Mouse (Mus musculus) heart, adult 2 months (tissue): ENCODE data around the gene Treml1. TPM values are rescaled to one million over a fixed set of nuclear protein-coding genes. Genes with fewer than 3 reads are reported as not detected.
A peak's percentile ranks its signal among the peaks of the same experiment; 100 is the strongest.

Source experiments
- DNase-seq, 2 experiments: peaks; one replicate each; pipeline ENCODE4 v3.0.0; 2021
- H3K27ac ChIP-seq: fragments of 200-600 bp; 2 replicates; pipeline ENCODE4 v1.8.1; 2022
- H3K27me3 ChIP-seq: fragments of 200-500 bp; 2 replicates; pipeline ENCODE4 v1.6.1; 2012; ENCODE audit warnings: mild to moderate bottlenecking, low read length, inconsistent platforms, mixed read lengths; ENCODE audit not compliant: control insufficient read depth, insufficient read depth
- H3K36me3 ChIP-seq: fragments of 200-500 bp; 2 replicates; pipeline ENCODE4 v1.6.1; 2012; ENCODE audit warnings: low read length, inconsistent platforms; ENCODE audit not compliant: control insufficient read depth, insufficient read depth
- H3K4me1 ChIP-seq: fragments of 200-500 bp; 2 replicates; pipeline ENCODE4 v1.6.1; 2011; ENCODE audit warnings: low read length; ENCODE audit not compliant: control insufficient read depth, insufficient read depth
- H3K4me3 ChIP-seq: fragments of 200-600 bp; 2 replicates; pipeline ENCODE4 v1.8.1; 2022
- H3K79me2 ChIP-seq: fragments of 200-500 bp; replicated peaks from 2 replicates; pipeline ENCODE4 v1.6.1; 2012; ENCODE audit warnings: mild to moderate bottlenecking, inconsistent platforms, low read length, moderate library complexity, mixed read lengths; ENCODE audit not compliant: control insufficient read depth, insufficient read depth
- H3K9ac ChIP-seq: fragments of 200-500 bp; 2 replicates; pipeline ENCODE4 v1.6.1; 2012; ENCODE audit warnings: low read depth, mild to moderate bottlenecking, control low read depth, inconsistent platforms, low read length, mixed read lengths
- CTCF ChIP-seq: fragments of 200-600 bp; IDR thresholded peaks from 2 replicates; pipeline ENCODE4 v1.8.1; 2022; ENCODE audit warnings: antibody characterized with exemption, mild to moderate bottlenecking, moderate library complexity
- EP300 ChIP-seq: fragments of 200-500 bp; IDR thresholded peaks from 2 replicates; pipeline ENCODE4 v1.6.1; 2011; ENCODE audit warnings: low read depth, low read length, control low read depth; ENCODE audit not compliant: insufficient read depth
- POLR2A ChIP-seq: fragments of 200-500 bp; IDR thresholded peaks from 2 replicates; pipeline ENCODE4 v1.6.1; 2011; ENCODE audit warnings: mild to moderate bottlenecking, low read depth, low read length, control low read depth; ENCODE audit not compliant: insufficient read depth
- WGBS: fragments of 180-500 bp; shearing (Covaris S2); methylation state at CpG from one replicate; pipeline ENCODE4 v1.1.7; 2018; 5-methylcytosine and 5-hydroxymethylcytosine counted together
- intact Hi-C: fragments of 180-260 bp; cut with DNase I; formaldehyde crosslinking; loops from one replicate; pipeline ENCODE4 v1.15.1; 2025
- polyA plus RNA-seq: library from polyadenylated mRNA; depleted of rRNA; stranded (reverse); fragments of >200 nt; gene quantifications from 2 replicates; pipeline ENCODE4 v1.2.3, GENCODE M21; 2012
- total RNA-seq, 2 experiments: library from RNA; stranded (reverse); gene quantifications; 2 replicates each; pipeline ENCODE4 v1.2.3; 2021

Gene Treml1
- total and polyA plus RNA-seq, 3 experiments, result 2.4 to 3.5 TPM; not detected in 1

DNA sequence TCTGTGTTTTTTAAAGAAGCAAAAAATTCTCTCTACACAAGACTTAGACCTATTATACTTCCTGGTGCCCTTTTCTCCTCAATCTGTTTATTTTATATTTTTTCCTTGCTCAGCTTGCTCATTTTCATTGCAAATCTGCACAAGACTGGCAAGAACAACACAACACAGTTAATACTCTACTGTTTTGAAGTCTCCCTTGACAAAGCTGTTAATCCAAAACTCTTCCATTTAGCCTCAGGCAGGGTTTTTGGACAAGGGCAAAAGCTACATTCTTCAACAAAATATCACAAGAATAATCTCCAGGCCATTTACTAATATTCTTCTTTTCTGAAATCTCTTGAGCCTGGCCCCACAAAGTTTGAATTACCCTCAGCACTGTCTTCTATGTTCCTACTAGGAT is 11.9 kb downstream of the Treml1 start:
- no peaks in the 10 kb centered on the region for H3K36me3 ChIP-seq
- no peak overlapping the region for H3K4me3 ChIP-seq
- H3K79me2 ChIP-seq, result no peaks in the 10 kb centered on the region
- TF ChIP-seq POLR2A (no peak), CTCF (no peak), EP300 (no peak)
- H3K9ac ChIP-seq, result no peak overlapping the region
- H3K27ac ChIP-seq, result no peak overlapping the region
- no peaks in the 10 kb centered on the region for H3K27me3 ChIP-seq
- DNase-seq, result no peak
- intact Hi-C loops, result no loop called here
- H3K4me1 ChIP-seq, result no peaks in the 10 kb centered on the region

DNA sequence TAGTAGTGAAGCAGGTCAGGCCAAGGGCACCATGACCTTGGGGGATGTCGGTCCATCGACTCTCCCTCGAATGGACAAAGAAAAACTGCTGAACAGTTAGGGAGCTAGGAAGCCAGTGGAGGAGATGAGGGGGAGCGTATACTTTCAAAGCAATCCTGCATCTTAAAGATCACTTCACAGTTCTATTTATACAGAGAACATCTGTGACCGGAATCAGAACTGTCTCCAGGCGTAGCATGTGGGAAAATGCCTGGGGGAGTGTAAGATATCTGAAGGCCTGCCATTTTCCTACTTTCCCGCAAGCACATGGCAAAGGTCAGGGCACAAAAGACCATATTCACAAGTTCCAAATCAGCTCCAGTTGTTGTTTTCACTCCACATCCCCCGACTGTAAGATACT is 13.3 kb downstream of the Treml1 start:
- H3K27me3 ChIP-seq, result no peaks in the 10 kb centered on the region
- no peaks in the 10 kb centered on the region for H3K36me3 ChIP-seq
- no peak overlapping the region for H3K27ac ChIP-seq
- no peaks in the 10 kb centered on the region for H3K79me2 ChIP-seq
- no peaks in the 10 kb centered on the region for H3K4me1 ChIP-seq
- no peak for TF ChIP-seq CTCF
- no peak for TF ChIP-seq POLR2A
- TF ChIP-seq EP300, result no peak
- no peak overlapping the region for H3K4me3 ChIP-seq
- intact Hi-C loops, result no loop called here
- no peak for DNase-seq
- no peak overlapping the region for H3K9ac ChIP-seq
- WGBS, result 67% methylated on average over 8 of the region's 8 CpGs

DNA sequence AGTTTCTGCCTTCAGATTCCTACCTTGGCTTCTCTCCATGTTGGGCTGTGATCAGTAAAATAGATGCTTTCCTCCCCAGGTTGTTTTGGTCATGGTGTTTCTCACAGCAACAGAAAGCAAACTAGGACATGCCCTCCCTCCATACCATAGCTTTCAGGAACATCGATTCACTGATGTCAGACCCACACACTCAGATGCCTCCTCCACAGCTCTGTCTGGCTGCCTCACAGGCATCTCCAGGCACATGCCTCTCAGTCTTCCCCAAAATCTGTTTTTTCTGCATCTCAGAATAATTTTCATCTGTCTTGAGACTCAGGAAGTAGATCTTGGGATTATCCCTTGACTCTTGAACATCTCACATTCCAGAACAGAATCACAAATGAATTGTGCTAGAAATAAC is 16.4 kb downstream of the Treml1 start:
- no peak overlapping the region for H3K27ac ChIP-seq
- no peaks in the 10 kb centered on the region for H3K4me1 ChIP-seq
- intact Hi-C loops, result no loop called here
- no peak for TF ChIP-seq POLR2A
- no peak for TF ChIP-seq EP300
- no peak for TF ChIP-seq CTCF
- H3K36me3 ChIP-seq, result no peaks in the 10 kb centered on the region
- DNase-seq, result no peak
- no peak overlapping the region for H3K4me3 ChIP-seq
- no peak overlapping the region for H3K9ac ChIP-seq
- WGBS, result 85% methylated on average over 1 of the region's 1 CpGs
- H3K27me3 ChIP-seq, result no peaks in the 10 kb centered on the region
- H3K79me2 ChIP-seq, result no peaks in the 10 kb centered on the region

DNA sequence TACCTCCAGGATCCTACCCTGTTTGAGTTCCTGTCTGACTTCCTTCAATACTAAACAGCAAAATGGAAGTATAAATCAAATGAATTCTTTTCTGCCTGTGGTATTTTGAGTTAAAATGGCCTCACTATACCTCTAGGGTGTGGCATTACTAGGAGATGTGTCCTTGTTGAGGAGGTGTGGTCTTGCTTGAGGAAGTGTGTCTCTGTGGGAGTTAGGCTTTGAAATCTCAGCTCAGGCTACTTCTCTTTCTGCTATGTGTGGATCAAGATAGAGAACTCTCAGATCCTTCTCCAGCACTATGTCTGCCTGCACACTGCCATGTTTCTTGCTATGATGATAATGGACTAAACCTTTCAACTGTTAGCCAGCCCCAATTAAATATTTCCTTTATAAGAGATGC is 19.3 kb downstream of the Treml1 start:
- H3K79me2 ChIP-seq, result no peaks in the 10 kb centered on the region
- H3K4me1 ChIP-seq, result no peaks in the 10 kb centered on the region
- H3K9ac ChIP-seq, result no peak overlapping the region
- H3K27ac ChIP-seq, result no peak overlapping the region
- no peak for DNase-seq
- H3K27me3 ChIP-seq, result no peaks in the 10 kb centered on the region
- intact Hi-C loops, result no loop called here
- TF ChIP-seq EP300 (no peak), POLR2A (no peak), CTCF (no peak)
- no peak overlapping the region for H3K4me3 ChIP-seq
- H3K36me3 ChIP-seq, result no peaks in the 10 kb centered on the region

DNA sequence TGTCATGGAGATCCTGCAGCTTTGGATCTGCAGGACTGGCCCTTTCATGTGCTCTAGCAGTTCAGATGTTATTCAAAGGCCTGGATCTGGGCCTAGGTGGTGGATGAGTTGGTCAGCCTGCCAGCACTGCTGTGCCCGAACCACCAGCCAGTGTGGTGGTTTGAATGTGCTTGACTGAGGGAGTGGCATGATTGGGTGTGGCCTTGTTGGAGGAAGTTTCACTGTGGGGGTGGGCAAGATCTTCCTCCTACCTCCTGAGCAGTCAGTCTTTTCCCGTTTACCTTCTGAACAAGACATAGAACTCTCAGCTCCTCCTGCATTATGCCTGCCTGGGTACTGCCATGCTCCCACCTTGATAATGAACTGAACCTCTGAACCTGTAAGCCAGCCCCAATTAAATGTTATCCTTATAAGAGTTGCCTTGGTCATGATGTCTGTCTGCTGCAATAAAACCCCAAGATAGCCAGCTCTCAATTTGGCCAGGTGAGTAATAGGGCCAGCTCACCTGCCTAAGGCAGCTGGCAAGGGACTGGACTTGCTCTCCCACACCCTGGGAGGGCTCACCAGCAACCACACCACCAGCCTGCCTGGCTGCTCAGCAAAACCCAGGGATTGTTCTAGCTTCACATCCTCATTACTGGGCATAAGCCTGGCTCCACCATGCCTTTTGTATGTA is 26.2 kb downstream of the Treml1 start:
- H3K79me2 ChIP-seq, result no peaks in the 10 kb centered on the region
- no peaks in the 10 kb centered on the region for H3K36me3 ChIP-seq
- H3K4me3 ChIP-seq, result no peak overlapping the region
- H3K27me3 ChIP-seq, result no peaks in the 10 kb centered on the region
- no peak overlapping the region for H3K9ac ChIP-seq
- intact Hi-C loops, result no loop called here
- peak in 1 of 2 experiments; percentile 11 for DNase-seq
- no peak overlapping the region for H3K27ac ChIP-seq
- no peaks in the 10 kb centered on the region for H3K4me1 ChIP-seq
- no peak for TF ChIP-seq CTCF
- TF ChIP-seq EP300, result no peak
- TF ChIP-seq POLR2A, result no peak
- 53% methylated on average over 2 of the region's 2 CpGs for WGBS

DNA sequence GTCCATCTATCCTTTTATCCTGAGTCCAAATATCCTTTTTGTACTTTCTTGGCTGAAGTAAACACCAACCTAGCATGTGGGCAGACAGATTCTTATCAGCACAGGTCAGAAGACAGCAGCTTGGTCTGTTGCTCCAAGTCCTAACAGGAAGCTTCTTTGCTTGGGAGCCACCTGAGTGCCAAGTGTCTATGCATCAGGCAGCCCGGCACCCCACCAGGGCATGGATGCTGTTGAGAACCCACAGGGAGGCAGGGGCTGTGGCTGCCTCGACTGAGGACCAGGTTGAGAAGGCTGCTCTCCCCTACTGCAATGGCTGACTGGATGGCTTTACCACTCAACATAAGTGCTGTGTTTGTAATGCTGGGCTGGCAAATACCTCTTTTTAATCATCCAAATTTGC is 28.9 kb downstream of the Treml1 start:
- Histone ChIP-seq H3K27me3 (no peaks in the 10 kb centered on the region), H3K36me3 (no peaks in the 10 kb centered on the region), H3K9ac (no peak overlapping the region), H3K27ac (no peak overlapping the region), H3K79me2 (no peaks in the 10 kb centered on the region), H3K4me3 (no peak overlapping the region), H3K4me1 (no peaks in the 10 kb centered on the region)
- DNase-seq, result no peak
- intact Hi-C loops, result no loop called here
- 91% methylated on average over 2 of the region's 2 CpGs for WGBS
- no peak for TF ChIP-seq POLR2A
- TF ChIP-seq CTCF, result no peak
- no peak for TF ChIP-seq EP300
